Mouse (Mus musculus): Measurements from ENCODE around the gene Mta2. TPM values are rescaled to one million over a fixed set of nuclear protein-coding genes. Genes with fewer than 3 reads are reported as not detected.
"Not testable (repeated sequence)": the region's sequence is repeated elsewhere in the genome, so short reads cannot be mapped to it uniquely, and the experiment has no call there.

The Mta2 gene
- total RNA-seq, 2 experiments from 2014 or later, result 28.8 to 30.1 TPM

GRCm38 (mm10) chr19:8966590-8967372, 25.1 kb downstream of the Mta2 start, which contains the start of gene Eef1g:
Gene Eef1g (plus strand): TSS chr19:8967041.
- DNase-seq, result peak; percentile 98 to 100

GRCm38 (mm10) chr19:8967373-8967743, 25.7 kb downstream of the Mta2 start:
- DNase-seq, result no peak

GRCm38 (mm10) chr19:8967893-8968292, 26.2 kb downstream of the Mta2 start:
- no peak for DNase-seq

- not testable (repeated sequence) for DNase-seq
Observed at GRCm38 (mm10) chr19:8972491-8972890, 30.8 kb downstream of the Mta2 start.

- no peak for DNase-seq
Observed at GRCm38 (mm10) chr19:8974638-8975037, 33.0 kb downstream of the Mta2 start.

GRCm38 (mm10) chr19:8975491-8975890, 33.8 kb downstream of the Mta2 start:
- no peak for DNase-seq

GRCm38 (mm10) chr19:8976535-8976934, 34.9 kb downstream of the Mta2 start:
- peak; percentile 72 for DNase-seq

- peak in 1 of 2 experiments; percentile 67 for DNase-seq
Observed at GRCm38 (mm10) chr19:8980771-8981170, 39.1 kb downstream of the Mta2 start.

- peak; percentile 60 to 67 for DNase-seq
Observed at GRCm38 (mm10) chr19:8981450-8982168, 39.9 kb downstream of the Mta2 start.

GRCm38 (mm10) chr19:8982303-8983149, 40.9 kb downstream of the Mta2 start:
- DNase-seq, result no peak

- DNase-seq, result peak; percentile 44 to 75
Observed at GRCm38 (mm10) chr19:8983150-8983650, 41.5 kb downstream of the Mta2 start.

- peak; percentile 75 to 91 for DNase-seq
Observed at GRCm38 (mm10) chr19:8984255-8984868, 42.7 kb downstream of the Mta2 start.

- DNase-seq, result no peak
Observed at GRCm38 (mm10) chr19:8985891-8986290, 44.2 kb downstream of the Mta2 start.

GRCm38 (mm10) chr19:8987816-8988215, 46.1 kb downstream of the Mta2 start:
- DNase-seq, result peak; percentile 68 to 74

GRCm38 (mm10) chr19:8988346-8989065, 46.8 kb downstream of the Mta2 start:
- DNase-seq, result no peak

GRCm38 (mm10) chr19:8989066-8989566, 47.4 kb downstream of the Mta2 start, which contains the start of gene Ahnak:
Gene Ahnak (plus strand): TSS chr19:8989284.
- DNase-seq, result peak; percentile 91 to 93

GRCm38 (mm10) chr19:8989567-8990431, 48.1 kb downstream of the Mta2 start:
- peak; percentile 95 for DNase-seq

GRCm38 (mm10) chr19:8990432-8991102, 48.9 kb downstream of the Mta2 start:
- no peak for DNase-seq

GRCm38 (mm10) chr19:8991245-8991870, 49.7 kb downstream of the Mta2 start:
- DNase-seq, result peak; percentile 68 to 74
